Mouse (Mus musculus) stomach, embryonic 14.5 days (tissue): ENCODE data around the gene Tbc1d1. TPM values are rescaled to one million over a fixed set of nuclear protein-coding genes. Genes with fewer than 3 reads are reported as not detected.

Experiments used
- ATAC-seq: fragments of 200-750 bp; cut with Nextera tagmentation; 2 replicates; pipeline ENCODE4 v1.8.0; 2017; ENCODE audit warnings: low read depth, moderate TSS enrichment; ENCODE audit not compliant: insufficient number of reproducible peaks, insufficient read depth, low FRiP score
- H3K27ac ChIP-seq: fragments of 300-500 bp; sonication (generic); 2 replicates; pipeline ENCODE4 v1.5.1; 2014; ENCODE audit warnings: mild to moderate bottlenecking, low read length, moderate library complexity, mixed read lengths
- H3K27me3 ChIP-seq: fragments of 300-500 bp; sonication (generic); 2 replicates; pipeline ENCODE4 v1.6.1; 2014; ENCODE audit warnings: low read length, control low read depth, mixed read lengths; ENCODE audit not compliant: control insufficient read depth, insufficient read depth
- H3K36me3 ChIP-seq: fragments of 300-500 bp; sonication (generic); 2 replicates; pipeline ENCODE4 v1.6.1; 2014; ENCODE audit warnings: mild to moderate bottlenecking, control low read depth, low read length, moderate library complexity, mixed read lengths; ENCODE audit not compliant: control insufficient read depth, insufficient read depth
- H3K4me1 ChIP-seq: fragments of 300-500 bp; sonication (generic); 2 replicates; pipeline ENCODE4 v1.6.1; 2014; ENCODE audit warnings: low read length, control low read depth, mixed read lengths; ENCODE audit not compliant: control insufficient read depth, insufficient read depth
- H3K4me2 ChIP-seq: fragments of 300-500 bp; sonication (generic); replicated peaks from 2 replicates; pipeline ENCODE4 v1.6.1; 2014; ENCODE audit warnings: low read depth, low read length, control low read depth
- H3K4me3 ChIP-seq: fragments of 300-500 bp; sonication (generic); 2 replicates; pipeline ENCODE4 v1.5.1; 2014; ENCODE audit warnings: low read depth, low read length, control low read depth
- H3K9ac ChIP-seq: fragments of 300-500 bp; sonication (generic); replicated peaks from 2 replicates; pipeline ENCODE4 v1.6.1; 2014; ENCODE audit warnings: low read depth, mild to moderate bottlenecking, control low read depth, low read length, moderate library complexity, mixed read lengths
- H3K9me3 ChIP-seq: fragments of 300-500 bp; sonication (generic); 2 replicates; pipeline ENCODE4 v1.6.1; 2016; ENCODE audit warnings: low read depth, low read length, control low read depth; ENCODE audit not compliant: control insufficient read depth
- WGBS: fragments of 180-500 bp; shearing (Covaris S2); extraction: QIAGEN DNeasy Blood & Tissue Kit; methylation state at CpG from one replicate; pipeline ENCODE4 v1.1.7; 2014; 5-methylcytosine and 5-hydroxymethylcytosine counted together
- microRNA-seq: library from miRNA; unstranded; fragments of <30 nt; microRNA quantifications from one replicate; pipeline ENCODE4, GENCODE M21; 2016
- polyA plus RNA-seq: library from polyadenylated mRNA; unstranded; fragments of >200 nt; fragmentation: Nextera tagmentation; extraction: Ambion mirVana; gene quantifications from 2 replicates; pipeline ENCODE4 v1.2.1, GENCODE M21; 2014

The Tbc1d1 gene
- polyA plus RNA-seq, 1 experiment from 2014 or later, result 37.2 TPM

- Histone ChIP-seq H3K9me3 (no peaks in the 10 kb centered on the region), H3K27ac (no peak overlapping the region), H3K4me3 (no peak overlapping the region), H3K27me3 (no peaks in the 10 kb centered on the region), H3K4me2 (no peak overlapping the region), H3K36me3 (no peaks in the 10 kb centered on the region), H3K9ac (no peak overlapping the region), H3K4me1 (peaks cover 18% of the 10 kb centered on the region; the same call in 1 of the 2 replicates)
- ATAC-seq, result no peak
- 87% methylated on average over 8 of the region's 8 CpGs for WGBS
Measured at GRCm38 (mm10) chr5:64392426-64393020, 236.4 kb downstream of the Tbc1d1 start.

DNA sequence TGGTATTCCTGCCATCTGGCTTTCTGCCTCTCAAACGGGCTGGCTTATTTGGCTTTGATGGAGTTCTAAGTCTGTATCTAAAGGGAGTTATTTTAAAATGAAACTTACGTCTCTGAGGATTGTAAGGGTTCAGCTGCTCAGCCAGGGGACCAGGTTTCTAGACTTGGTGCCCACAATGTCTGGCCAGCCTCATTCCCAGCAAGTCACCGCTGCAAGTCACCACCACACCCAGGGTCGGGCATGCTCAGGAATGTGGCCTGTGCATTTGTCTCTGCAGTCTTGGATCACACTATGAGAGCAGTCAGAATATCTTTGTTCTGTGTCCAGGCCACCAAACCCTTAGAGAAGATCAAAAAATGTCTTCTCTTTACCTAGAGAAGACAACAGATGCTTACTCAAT is 237.4 kb downstream of the Tbc1d1 start:
- no peaks in the 10 kb centered on the region for H3K27me3 ChIP-seq
- H3K4me1 ChIP-seq, result peaks cover 18% of the 10 kb centered on the region; the same call in 1 of the 2 replicates
- WGBS, result 77% methylated on average over 4 of the region's 4 CpGs
- no peak overlapping the region for H3K27ac ChIP-seq
- no peak for ATAC-seq
- H3K36me3 ChIP-seq, result no peaks in the 10 kb centered on the region
- H3K4me2 ChIP-seq, result no peak overlapping the region
- H3K9me3 ChIP-seq, result no peaks in the 10 kb centered on the region
- H3K9ac ChIP-seq, result no peak overlapping the region
- no peak overlapping the region for H3K4me3 ChIP-seq

DNA sequence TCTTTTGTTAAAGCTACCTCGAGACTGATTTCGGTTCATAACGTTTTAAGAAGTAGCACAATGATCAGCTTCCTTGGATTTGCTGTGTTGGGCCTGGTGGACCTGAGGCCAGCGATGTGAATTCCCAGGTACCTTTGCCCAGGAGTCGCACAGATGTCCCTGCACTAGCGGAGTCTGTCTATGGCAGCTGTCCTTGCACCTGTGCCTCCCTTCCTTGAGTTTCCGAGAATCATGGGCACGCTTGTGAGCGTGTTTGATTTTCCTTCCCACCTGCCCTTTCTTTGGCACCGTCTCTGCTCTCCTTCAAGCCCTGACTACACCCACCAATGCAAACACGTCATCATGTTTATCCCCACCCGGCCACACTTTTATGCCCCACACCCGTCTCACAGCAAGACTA is 242.1 kb downstream of the Tbc1d1 start:
- Histone ChIP-seq H3K9ac (no peak overlapping the region), H3K4me1 (no peaks in the 10 kb centered on the region), H3K27me3 (no peaks in the 10 kb centered on the region), H3K36me3 (no peaks in the 10 kb centered on the region), H3K9me3 (no peaks in the 10 kb centered on the region), H3K4me2 (no peak overlapping the region), H3K4me3 (no peak overlapping the region), H3K27ac (no peak overlapping the region)
- ATAC-seq, result no peak
- 71% methylated on average over 13 of the region's 13 CpGs for WGBS

DNA sequence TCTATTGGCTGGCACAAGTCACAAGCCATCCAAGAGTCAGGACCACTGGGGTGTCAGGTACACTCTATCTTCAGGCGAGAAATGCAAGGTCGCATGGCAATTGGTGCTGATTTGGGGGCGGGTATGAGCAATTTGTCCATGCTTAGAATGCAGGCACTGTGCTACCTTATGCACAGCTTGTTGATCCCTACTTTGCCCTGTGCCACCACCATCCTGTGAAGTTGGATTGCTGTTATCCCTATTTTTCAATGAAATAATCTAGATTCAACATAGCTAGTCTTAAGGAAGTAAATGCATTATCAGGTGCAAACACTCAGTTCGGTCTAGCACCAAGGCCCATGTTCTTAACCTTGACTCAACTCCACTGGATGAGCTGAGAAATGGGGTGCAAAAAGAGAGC is 244.6 kb downstream of the Tbc1d1 start:
- WGBS, result 93% methylated on average over 4 of the region's 4 CpGs
- Histone ChIP-seq H3K9ac (no peak overlapping the region), H3K4me1 (no peaks in the 10 kb centered on the region), H3K36me3 (no peaks in the 10 kb centered on the region), H3K4me2 (no peak overlapping the region), H3K9me3 (no peaks in the 10 kb centered on the region), H3K4me3 (no peak overlapping the region), H3K27ac (no peak overlapping the region), H3K27me3 (no peaks in the 10 kb centered on the region)
- ATAC-seq, result no peak

Small RNA genes lying within 50 kb of the gene (microRNA-seq; reads per million reads assigned to microRNA genes)
- gene Gm22395, result not detected

Other genes starting within 250 kb of the Tbc1d1 start
- 14.3 and 14.7 TPM in 2 replicates for gene Rell1, start 187.4 kb upstream of the Tbc1d1 start, polyA plus RNA-seq
- gene Pgm2, start 63.4 kb upstream of the Tbc1d1 start, polyA plus RNA-seq, result 33.2 and 34.4 TPM in 2 replicates